Mouse (Mus musculus): ENCODE data around the gene Vti1a. TPM values are rescaled to one million over a fixed set of nuclear protein-coding genes. Genes with fewer than 3 reads are reported as not detected.

Gene Vti1a
- total and polyA plus RNA-seq, 2 experiments from 2014 or later: 28.2 to 37.6 TPM

- 74% methylated on average over 18 of the region's 18 CpGs for WGBS
- H3K4me3 ChIP-seq (ENCODE audit: low read length): no peak overlapping the region
- no peaks in the 10 kb centered on the region; the same call in 1 of the 2 replicates for H3K4me1 ChIP-seq (ENCODE audit: insufficient read depth, low read length)
- H3K27ac ChIP-seq: no peak overlapping the region
- H3K4me2 ChIP-seq (ENCODE audit: low read depth, low read length): no peak overlapping the region
- H3K27me3 ChIP-seq (ENCODE audit: insufficient read depth, low read length): no peaks in the 10 kb centered on the region
- DNase-seq (ENCODE audit: low spot score) (no peak), ATAC-seq (no peak)
- H3K36me3 ChIP-seq (ENCODE audit: insufficient read depth, low read length): 0 out of 2 replicates have a peak, but pooled peaks cover 5% of the 10 kb centered on the region
- no peaks in the 10 kb centered on the region for H3K9me3 ChIP-seq (ENCODE audit: low read length)
- no peak for TF ChIP-seq CTCF (IDR thresholded peaks at IDR 0.05; ENCODE audit: low read depth)
- H3K9ac ChIP-seq (replicated peaks; ENCODE audit: low read length): no peak overlapping the region
Observed at GRCm38 (mm10) chr19:55499179-55499863, 183.2 kb downstream of the Vti1a start.

GRCm38 (mm10) chr19:55501985-55502384 is 185.9 kb downstream of the Vti1a start:
- DNase-seq (ENCODE audit: low spot score) (no peak), ATAC-seq (no peak)
- no peaks in the 10 kb centered on the region for H3K4me1 ChIP-seq (ENCODE audit: insufficient read depth, low read length)
- WGBS: 63% methylated on average over 4 of the region's 4 CpGs
- no peaks in the 10 kb centered on the region for H3K27me3 ChIP-seq (ENCODE audit: insufficient read depth, low read length)
- TF ChIP-seq CTCF (IDR thresholded peaks at IDR 0.05; ENCODE audit: low read depth): no peak
- H3K9me3 ChIP-seq (ENCODE audit: low read length): no peaks in the 10 kb centered on the region
- 0 out of 2 replicates have a peak, but pooled peaks cover 8% of the 10 kb centered on the region for H3K36me3 ChIP-seq (ENCODE audit: insufficient read depth, low read length)
- H3K4me3 ChIP-seq (ENCODE audit: low read length): no peak overlapping the region
- no peak overlapping the region for H3K9ac ChIP-seq (replicated peaks; ENCODE audit: low read length)
- no peak overlapping the region for H3K27ac ChIP-seq
- no peak overlapping the region for H3K4me2 ChIP-seq (ENCODE audit: low read depth, low read length)

GRCm38 (mm10) chr19:55503771-55504170 is 187.7 kb downstream of the Vti1a start:
- DNase-seq (ENCODE audit: low spot score) (no peak), ATAC-seq (no peak)
- peak; percentile 13; the same call in 1 of the 2 replicates for TF ChIP-seq CTCF (IDR thresholded peaks at IDR 0.05; ENCODE audit: low read depth)
- 63% methylated on average over 4 of the region's 4 CpGs for WGBS
- no peaks in the 10 kb centered on the region for H3K4me1 ChIP-seq (ENCODE audit: insufficient read depth, low read length)
- no peak overlapping the region for H3K27ac ChIP-seq
- no peak overlapping the region for H3K4me3 ChIP-seq (ENCODE audit: low read length)
- H3K27me3 ChIP-seq (ENCODE audit: insufficient read depth, low read length): no peaks in the 10 kb centered on the region
- no peak overlapping the region for H3K9ac ChIP-seq (replicated peaks; ENCODE audit: low read length)
- H3K4me2 ChIP-seq (ENCODE audit: low read depth, low read length): no peak overlapping the region
- 0 out of 2 replicates have a peak, but pooled peaks cover 5% of the 10 kb centered on the region for H3K36me3 ChIP-seq (ENCODE audit: insufficient read depth, low read length)
- H3K9me3 ChIP-seq (ENCODE audit: low read length): no peaks in the 10 kb centered on the region

DNA sequence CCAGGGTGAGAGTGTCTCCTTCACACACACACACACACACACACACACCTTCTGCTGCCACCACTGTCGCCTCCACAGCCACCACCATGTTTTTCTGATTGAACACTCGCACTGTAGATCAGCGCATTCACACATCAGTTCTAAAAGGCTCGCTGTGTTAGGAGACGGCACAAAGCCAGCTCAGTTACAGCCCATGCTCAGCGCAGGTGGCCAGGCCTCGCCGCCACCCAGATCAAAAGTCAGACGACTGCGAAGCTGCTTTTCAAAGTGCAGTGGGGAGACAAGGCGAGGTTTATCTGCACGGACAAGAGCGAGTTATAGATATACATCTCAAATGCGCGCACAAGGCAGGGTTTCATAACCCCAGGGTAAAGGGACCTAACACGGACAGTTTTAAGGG is 191.7 kb downstream of the Vti1a start:
- H3K36me3 ChIP-seq (ENCODE audit: insufficient read depth, low read length): 0 out of 2 replicates have a peak, but pooled peaks cover 5% of the 10 kb centered on the region
- H3K9me3 ChIP-seq (ENCODE audit: low read length): no peaks in the 10 kb centered on the region
- H3K4me3 ChIP-seq (ENCODE audit: low read length): no peak overlapping the region
- no peak for TF ChIP-seq CTCF (IDR thresholded peaks at IDR 0.05; ENCODE audit: low read depth)
- H3K4me2 ChIP-seq (ENCODE audit: low read depth, low read length): no peak overlapping the region
- 0 out of 2 replicates have a peak overlapping the region, but pooled peaks have one; percentile 20 for H3K27ac ChIP-seq
- H3K9ac ChIP-seq (replicated peaks; ENCODE audit: low read length): no peak overlapping the region
- DNase-seq (ENCODE audit: low spot score) (peak; percentile 36), ATAC-seq (peak; percentile 62; the same call in 1 of the 2 replicates)
- no peaks in the 10 kb centered on the region for H3K4me1 ChIP-seq (ENCODE audit: insufficient read depth, low read length)
- H3K27me3 ChIP-seq (ENCODE audit: insufficient read depth, low read length): no peaks in the 10 kb centered on the region
- 82% methylated on average over 16 of the region's 16 CpGs for WGBS

DNA sequence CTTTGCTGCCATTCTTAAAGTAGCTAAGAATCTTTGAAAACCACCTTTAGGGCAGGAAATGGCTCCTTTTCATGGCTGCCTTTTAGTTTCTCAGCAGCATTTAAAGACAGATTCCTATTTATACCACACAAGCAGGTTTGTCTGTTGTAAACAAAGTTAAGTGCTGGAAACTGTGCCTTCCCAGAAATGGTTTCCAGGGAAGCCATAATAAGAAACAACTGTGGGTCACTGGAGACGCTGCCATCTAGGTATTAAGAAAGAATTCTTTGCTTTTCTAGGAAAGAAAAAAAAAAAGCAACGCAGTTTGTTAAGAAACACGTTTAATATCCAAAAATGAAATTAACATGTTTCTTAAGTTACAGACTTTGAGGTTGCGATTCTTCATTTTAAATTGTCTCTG is 192.1 kb downstream of the Vti1a start:
- ATAC-seq: no peak
- 0 out of 2 replicates have a peak, but pooled peaks cover 5% of the 10 kb centered on the region for H3K36me3 ChIP-seq (ENCODE audit: insufficient read depth, low read length)
- H3K27me3 ChIP-seq (ENCODE audit: insufficient read depth, low read length): no peaks in the 10 kb centered on the region
- DNase-seq (ENCODE audit: low spot score): no peak
- no peak for TF ChIP-seq CTCF (IDR thresholded peaks at IDR 0.05; ENCODE audit: low read depth)
- 0 out of 2 replicates have a peak overlapping the region, but pooled peaks have one; percentile 20 for H3K27ac ChIP-seq
- H3K9ac ChIP-seq (replicated peaks; ENCODE audit: low read length): no peak overlapping the region
- H3K4me1 ChIP-seq (ENCODE audit: insufficient read depth, low read length): no peaks in the 10 kb centered on the region
- H3K4me3 ChIP-seq (ENCODE audit: low read length): no peak overlapping the region
- no peak overlapping the region for H3K4me2 ChIP-seq (ENCODE audit: low read depth, low read length)
- no peaks in the 10 kb centered on the region for H3K9me3 ChIP-seq (ENCODE audit: low read length)
- WGBS: 88% methylated on average over 4 of the region's 4 CpGs

GRCm38 (mm10) chr19:55508965-55509364 is 192.9 kb downstream of the Vti1a start:
- no peaks in the 10 kb centered on the region for H3K4me1 ChIP-seq (ENCODE audit: insufficient read depth, low read length)
- no peak overlapping the region for H3K4me3 ChIP-seq (ENCODE audit: low read length)
- 86% methylated on average over 5 of the region's 5 CpGs for WGBS
- no peak overlapping the region for H3K9ac ChIP-seq (replicated peaks; ENCODE audit: low read length)
- no peaks in the 10 kb centered on the region for H3K9me3 ChIP-seq (ENCODE audit: low read length)
- DNase-seq (ENCODE audit: low spot score) (no peak), ATAC-seq (no peak)
- no peak overlapping the region for H3K27ac ChIP-seq
- H3K4me2 ChIP-seq (ENCODE audit: low read depth, low read length): no peak overlapping the region
- no peaks in the 10 kb centered on the region for H3K27me3 ChIP-seq (ENCODE audit: insufficient read depth, low read length)
- 0 out of 2 replicates have a peak, but pooled peaks cover 5% of the 10 kb centered on the region for H3K36me3 ChIP-seq (ENCODE audit: insufficient read depth, low read length)
- no peak for TF ChIP-seq CTCF (IDR thresholded peaks at IDR 0.05; ENCODE audit: low read depth)

GRCm38 (mm10) chr19:55509618-55510017 is 193.5 kb downstream of the Vti1a start:
- no peaks in the 10 kb centered on the region for H3K27me3 ChIP-seq (ENCODE audit: insufficient read depth, low read length)
- no peak overlapping the region for H3K4me2 ChIP-seq (ENCODE audit: low read depth, low read length)
- H3K4me1 ChIP-seq (ENCODE audit: insufficient read depth, low read length): no peaks in the 10 kb centered on the region
- no peak overlapping the region for H3K27ac ChIP-seq
- 0 out of 2 replicates have a peak, but pooled peaks cover 5% of the 10 kb centered on the region for H3K36me3 ChIP-seq (ENCODE audit: insufficient read depth, low read length)
- TF ChIP-seq CTCF (IDR thresholded peaks at IDR 0.05; ENCODE audit: low read depth): no peak
- ATAC-seq (no peak), DNase-seq (ENCODE audit: low spot score) (no peak)
- H3K9ac ChIP-seq (replicated peaks; ENCODE audit: low read length): no peak overlapping the region
- H3K9me3 ChIP-seq (ENCODE audit: low read length): no peaks in the 10 kb centered on the region
- 79% methylated on average over 8 of the region's 8 CpGs for WGBS
- H3K4me3 ChIP-seq (ENCODE audit: low read length): no peak overlapping the region

Data from hindbrain, postnatal 0 days (tissue).